Mouse (Mus musculus): ENCODE measurements at regions not wholly inside any gene's neighbourhood (a gene's known extent, or its start where the extent isn't known, plus 50 kb on each side); places are given as distances from the start of the nearest gene placed in this dataset.

GRCm38 (mm10) chr15:62195440-62195839 lies 1272.6 kb upstream of the A1bg start:
- no peaks in the 10 kb centered on the region for H3K27me3 ChIP-seq (replicated peaks; ENCODE audit: control insufficient read depth, insufficient read depth, low read length)
- H3K4me3 ChIP-seq (ENCODE audit: low read length): no peak overlapping the region
- no peak overlapping the region for H3K27ac ChIP-seq (ENCODE audit: low read depth, low read length)
- H3K9me3 ChIP-seq (ENCODE audit: control insufficient read depth, low read length): no peaks in the 10 kb centered on the region
- H3K4me1 ChIP-seq (ENCODE audit: control insufficient read depth, insufficient read depth, low read depth, low read length): no peaks in the 10 kb centered on the region
- no peak for ATAC-seq
- H3K4me2 ChIP-seq (ENCODE audit: low read length): no peak overlapping the region
- no peaks in the 10 kb centered on the region for H3K36me3 ChIP-seq (ENCODE audit: control insufficient read depth, insufficient read depth, low read length)
- 68% methylated on average over 5 of the region's 5 CpGs for WGBS
- H3K9ac ChIP-seq (ENCODE audit: low read depth, low read length): no peak overlapping the region

DNA sequence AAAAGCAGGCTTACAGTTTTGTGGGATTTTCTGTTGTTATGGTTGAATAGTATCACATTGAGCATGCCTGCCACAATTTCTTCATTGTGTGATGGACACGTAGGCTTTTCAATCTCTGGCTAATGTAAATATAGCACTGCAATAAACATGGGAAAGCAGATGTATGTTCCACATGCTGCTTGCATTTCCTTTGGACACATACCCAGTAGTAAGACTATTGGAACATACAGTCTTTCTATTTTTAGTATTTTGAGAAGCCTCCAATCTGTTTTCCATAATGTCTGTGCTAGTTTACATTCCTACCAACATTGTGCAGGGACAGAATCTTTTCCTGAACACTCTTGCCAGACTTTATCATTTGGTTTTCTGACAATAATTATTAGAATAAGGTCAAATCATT lies 1269.9 kb upstream of the A1bg start:
- H3K9ac ChIP-seq (ENCODE audit: low read depth, low read length): no peak overlapping the region
- 76% methylated on average over 1 of the region's 1 CpGs for WGBS
- no peak overlapping the region for H3K27ac ChIP-seq (ENCODE audit: low read depth, low read length)

DNA sequence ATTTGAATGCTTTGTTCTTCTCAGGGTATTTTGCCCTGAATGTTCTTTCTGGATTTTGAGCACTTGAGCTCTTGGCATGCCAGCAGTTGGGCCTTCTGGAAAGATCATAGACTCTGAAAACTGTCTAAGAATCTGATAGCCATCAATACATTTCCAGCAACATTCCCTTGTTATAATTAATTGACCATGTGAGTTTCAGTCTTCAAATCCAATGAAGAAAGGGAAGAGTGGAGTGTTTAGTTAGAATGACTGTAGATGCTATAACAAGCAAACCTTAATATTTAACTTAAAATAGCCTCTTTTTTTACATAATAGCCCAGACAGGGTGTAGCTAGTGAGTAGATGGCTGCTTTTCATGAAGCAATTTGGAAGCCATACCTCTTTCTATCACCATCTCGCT lies 1268.8 kb upstream of the A1bg start:
- Histone ChIP-seq H3K4me1 (ENCODE audit: control insufficient read depth, insufficient read depth, low read depth, low read length) (no peaks in the 10 kb centered on the region), H3K36me3 (ENCODE audit: control insufficient read depth, insufficient read depth, low read length) (no peaks in the 10 kb centered on the region), H3K27ac (ENCODE audit: low read depth, low read length) (no peak overlapping the region), H3K9ac (ENCODE audit: low read depth, low read length) (no peak overlapping the region), H3K9me3 (ENCODE audit: control insufficient read depth, low read length) (no peaks in the 10 kb centered on the region), H3K4me3 (ENCODE audit: low read length) (no peak overlapping the region), H3K27me3 (replicated peaks; ENCODE audit: control insufficient read depth, insufficient read depth, low read length) (no peaks in the 10 kb centered on the region), H3K4me2 (ENCODE audit: low read length) (no peak overlapping the region)
- 91% methylated on average over 1 of the region's 1 CpGs for WGBS
- ATAC-seq: no peak

More for the DNA sequence above, 1269.9 kb upstream of the A1bg start:
- no peaks in the 10 kb centered on the region for H3K36me3 ChIP-seq (ENCODE audit: control insufficient read depth, insufficient read depth, low read length)
- H3K9me3 ChIP-seq (ENCODE audit: control insufficient read depth, low read length): no peaks in the 10 kb centered on the region
- no peaks in the 10 kb centered on the region for H3K27me3 ChIP-seq (replicated peaks; ENCODE audit: control insufficient read depth, insufficient read depth, low read length)
- no peak overlapping the region for H3K4me3 ChIP-seq (ENCODE audit: low read length)
- H3K4me2 ChIP-seq (ENCODE audit: low read length): no peak overlapping the region
- no peak for ATAC-seq
- no peaks in the 10 kb centered on the region for H3K4me1 ChIP-seq (ENCODE audit: control insufficient read depth, insufficient read depth, low read depth, low read length)

DNA sequence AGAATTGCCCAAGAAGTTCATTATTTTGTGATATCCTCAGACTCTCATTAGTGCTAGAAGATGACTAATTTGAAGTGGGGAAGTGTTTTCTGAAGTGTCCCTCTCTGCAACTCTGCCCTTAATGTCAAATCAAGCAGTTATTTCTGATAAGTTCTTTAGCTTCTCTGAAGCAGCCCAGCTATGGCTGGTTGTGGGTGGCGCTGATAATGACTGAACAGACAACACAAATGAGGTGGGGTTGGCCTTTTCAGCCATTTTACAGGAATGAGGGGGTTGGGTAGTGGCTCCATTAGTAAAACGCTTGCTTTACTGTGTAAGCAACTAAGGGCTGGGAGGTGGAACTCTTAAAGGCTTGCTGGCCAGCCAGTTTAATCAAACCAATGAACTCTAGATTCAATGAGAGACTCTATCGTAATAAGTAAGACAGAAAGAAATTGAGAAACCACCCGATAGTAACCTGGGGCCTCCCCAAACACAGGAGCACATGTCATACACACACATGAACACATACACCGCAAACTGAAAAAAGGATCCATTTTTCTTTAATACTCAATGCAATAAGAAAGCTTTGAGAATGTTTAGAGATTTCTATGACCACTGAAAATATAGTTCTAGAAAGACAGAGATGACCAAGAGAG lies 1268.3 kb upstream of the A1bg start:
- H3K9ac ChIP-seq (ENCODE audit: low read depth, low read length): no peak overlapping the region
- 93% methylated on average over 5 of the region's 5 CpGs for WGBS
- no peaks in the 10 kb centered on the region for H3K9me3 ChIP-seq (ENCODE audit: control insufficient read depth, low read length)
- no peak overlapping the region for H3K4me2 ChIP-seq (ENCODE audit: low read length)
- ATAC-seq: no peak
- no peaks in the 10 kb centered on the region for H3K4me1 ChIP-seq (ENCODE audit: control insufficient read depth, insufficient read depth, low read depth, low read length)
- no peaks in the 10 kb centered on the region for H3K36me3 ChIP-seq (ENCODE audit: control insufficient read depth, insufficient read depth, low read length)
- no peak overlapping the region for H3K4me3 ChIP-seq (ENCODE audit: low read length)
- H3K27me3 ChIP-seq (replicated peaks; ENCODE audit: control insufficient read depth, insufficient read depth, low read length): no peaks in the 10 kb centered on the region
- H3K27ac ChIP-seq (ENCODE audit: low read depth, low read length): no peak overlapping the region

GRCm38 (mm10) chr15:62190224-62190910 lies 1267.6 kb upstream of the A1bg start:
- Histone ChIP-seq H3K9ac (ENCODE audit: low read depth, low read length) (no peak overlapping the region), H3K4me1 (ENCODE audit: control insufficient read depth, insufficient read depth, low read depth, low read length) (no peaks in the 10 kb centered on the region), H3K36me3 (ENCODE audit: control insufficient read depth, insufficient read depth, low read length) (no peaks in the 10 kb centered on the region), H3K4me3 (ENCODE audit: low read length) (no peak overlapping the region), H3K9me3 (ENCODE audit: control insufficient read depth, low read length) (no peaks in the 10 kb centered on the region), H3K27me3 (replicated peaks; ENCODE audit: control insufficient read depth, insufficient read depth, low read length) (no peaks in the 10 kb centered on the region), H3K4me2 (ENCODE audit: low read length) (no peak overlapping the region), H3K27ac (ENCODE audit: low read depth, low read length) (no peak overlapping the region)
- ATAC-seq: no peak
- 86% methylated on average over 5 of the region's 5 CpGs for WGBS

- ATAC-seq: no peak
- H3K4me1 ChIP-seq (ENCODE audit: control insufficient read depth, insufficient read depth, low read depth, low read length): no peaks in the 10 kb centered on the region
- WGBS: 89% methylated on average over 14 of the region's 14 CpGs
These were observed 1266.9 kb upstream of the A1bg start for GRCm38 (mm10) chr15:62189565-62190181.

GRCm38 (mm10) chr15:62186548-62186947 lies 1263.7 kb upstream of the A1bg start:
- H3K36me3 ChIP-seq (ENCODE audit: control insufficient read depth, insufficient read depth, low read length): no peaks in the 10 kb centered on the region
- H3K4me3 ChIP-seq (ENCODE audit: low read length): no peak overlapping the region
- no peak overlapping the region for H3K9ac ChIP-seq (ENCODE audit: low read depth, low read length)
- no peaks in the 10 kb centered on the region for H3K4me1 ChIP-seq (ENCODE audit: control insufficient read depth, insufficient read depth, low read depth, low read length)
- H3K27ac ChIP-seq (ENCODE audit: low read depth, low read length): no peak overlapping the region
- H3K27me3 ChIP-seq (replicated peaks; ENCODE audit: control insufficient read depth, insufficient read depth, low read length): no peaks in the 10 kb centered on the region
- H3K9me3 ChIP-seq (ENCODE audit: control insufficient read depth, low read length): no peaks in the 10 kb centered on the region
- H3K4me2 ChIP-seq (ENCODE audit: low read length): no peak overlapping the region
- ATAC-seq: no peak
- 91% methylated on average over 11 of the region's 11 CpGs for WGBS

More at GRCm38 (mm10) chr15:62189565-62190181, 1266.9 kb upstream of the A1bg start:
- Histone ChIP-seq H3K27me3 (replicated peaks; ENCODE audit: control insufficient read depth, insufficient read depth, low read length) (no peaks in the 10 kb centered on the region), H3K4me2 (ENCODE audit: low read length) (no peak overlapping the region), H3K27ac (ENCODE audit: low read depth, low read length) (no peak overlapping the region), H3K9me3 (ENCODE audit: control insufficient read depth, low read length) (no peaks in the 10 kb centered on the region), H3K36me3 (ENCODE audit: control insufficient read depth, insufficient read depth, low read length) (no peaks in the 10 kb centered on the region), H3K4me3 (ENCODE audit: low read length) (no peak overlapping the region), H3K9ac (ENCODE audit: low read depth, low read length) (no peak overlapping the region)

- no peak overlapping the region for H3K27ac ChIP-seq (ENCODE audit: low read depth, low read length)
- H3K4me3 ChIP-seq (ENCODE audit: low read length): no peak overlapping the region
- H3K9me3 ChIP-seq (ENCODE audit: control insufficient read depth, low read length): no peaks in the 10 kb centered on the region
- H3K4me2 ChIP-seq (ENCODE audit: low read length): no peak overlapping the region
- 99% methylated on average over 4 of the region's 4 CpGs for WGBS
- no peak for ATAC-seq
- H3K36me3 ChIP-seq (ENCODE audit: control insufficient read depth, insufficient read depth, low read length): no peaks in the 10 kb centered on the region
- no peak overlapping the region for H3K9ac ChIP-seq (ENCODE audit: low read depth, low read length)
- no peaks in the 10 kb centered on the region for H3K4me1 ChIP-seq (ENCODE audit: control insufficient read depth, insufficient read depth, low read depth, low read length)
- H3K27me3 ChIP-seq (replicated peaks; ENCODE audit: control insufficient read depth, insufficient read depth, low read length): no peaks in the 10 kb centered on the region
These were observed 1261.0 kb upstream of the A1bg start for GRCm38 (mm10) chr15:62183803-62184202.

- Histone ChIP-seq H3K36me3 (ENCODE audit: control insufficient read depth, insufficient read depth, low read length) (no peaks in the 10 kb centered on the region), H3K4me3 (ENCODE audit: low read length) (no peak overlapping the region), H3K9me3 (ENCODE audit: control insufficient read depth, low read length) (no peaks in the 10 kb centered on the region), H3K4me2 (ENCODE audit: low read length) (no peak overlapping the region), H3K27ac (ENCODE audit: low read depth, low read length) (no peak overlapping the region), H3K9ac (ENCODE audit: low read depth, low read length) (no peak overlapping the region), H3K27me3 (replicated peaks; ENCODE audit: control insufficient read depth, insufficient read depth, low read length) (no peaks in the 10 kb centered on the region), H3K4me1 (ENCODE audit: control insufficient read depth, insufficient read depth, low read depth, low read length) (no peaks in the 10 kb centered on the region)
- 71% methylated on average over 2 of the region's 2 CpGs for WGBS
- no peak for ATAC-seq
These were observed 1258.7 kb upstream of the A1bg start for GRCm38 (mm10) chr15:62181454-62181910.
